Mouse (Mus musculus) lung, postnatal 10 days (tissue): ENCODE measurements around the gene H2-Oa.

ENCODE experiments used
- DNase-seq: peaks from one replicate; pipeline ENCODE4 v3.0.0; 2021

The H2-Oa gene

DNA sequence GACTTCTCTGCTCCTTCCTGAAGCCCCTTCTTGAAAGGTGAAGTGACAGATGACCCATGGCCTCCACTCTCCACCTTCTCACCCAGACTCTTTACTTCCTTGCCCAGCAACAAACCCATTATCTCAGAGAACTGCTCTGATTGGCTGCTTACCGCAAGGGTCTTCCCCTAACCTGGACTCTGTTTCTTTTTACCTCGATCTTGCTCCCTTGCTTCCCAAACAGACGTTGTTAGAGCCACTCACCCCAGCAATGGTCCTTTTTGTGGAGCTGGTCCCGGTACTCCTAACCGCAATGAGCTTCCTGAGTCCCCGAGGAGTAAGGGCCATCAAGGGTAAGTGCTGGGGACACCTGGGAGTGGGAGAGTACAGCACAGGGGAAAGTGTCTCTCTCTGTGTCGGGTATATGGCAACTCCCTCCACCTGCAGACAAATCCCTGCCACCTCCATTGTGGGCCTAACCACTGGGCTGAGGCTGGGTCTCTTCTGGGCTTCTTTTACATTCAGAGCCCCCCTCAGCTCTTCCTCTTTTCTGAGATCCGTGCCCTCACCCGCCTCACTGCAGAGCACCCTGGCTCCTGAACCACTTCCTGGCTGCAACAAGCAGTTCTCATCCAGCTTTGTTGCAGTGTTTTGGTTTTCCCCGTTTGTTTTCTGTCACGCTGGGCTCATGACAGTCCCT, at the start of gene H2-Oa:
Gene H2-Oa (plus strand): TSS at position 144 of the 679 bp plus-strand sequence.
- no peak for DNase-seq

DNA sequence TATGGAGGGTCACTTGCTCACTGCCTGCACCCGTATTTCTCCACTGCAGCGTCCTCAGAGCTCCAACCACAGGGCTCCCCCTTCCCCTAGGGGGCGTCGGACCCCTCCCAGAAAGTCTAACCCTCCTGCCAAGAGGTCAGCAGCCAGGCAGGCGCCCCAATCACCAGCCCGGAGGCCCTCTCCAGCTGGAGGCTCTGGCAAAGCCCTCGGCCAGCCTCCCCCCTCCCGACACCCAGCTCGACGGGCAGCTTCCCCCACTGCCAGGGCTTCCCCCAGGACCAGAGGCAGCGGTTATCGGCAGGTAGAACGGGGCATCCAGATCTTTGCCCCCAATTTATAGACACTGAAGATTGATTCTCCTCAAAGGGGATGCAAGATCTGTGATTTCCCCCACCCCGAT, 46.2 kb upstream of the H2-Oa start:
- DNase-seq = no peak

DNA sequence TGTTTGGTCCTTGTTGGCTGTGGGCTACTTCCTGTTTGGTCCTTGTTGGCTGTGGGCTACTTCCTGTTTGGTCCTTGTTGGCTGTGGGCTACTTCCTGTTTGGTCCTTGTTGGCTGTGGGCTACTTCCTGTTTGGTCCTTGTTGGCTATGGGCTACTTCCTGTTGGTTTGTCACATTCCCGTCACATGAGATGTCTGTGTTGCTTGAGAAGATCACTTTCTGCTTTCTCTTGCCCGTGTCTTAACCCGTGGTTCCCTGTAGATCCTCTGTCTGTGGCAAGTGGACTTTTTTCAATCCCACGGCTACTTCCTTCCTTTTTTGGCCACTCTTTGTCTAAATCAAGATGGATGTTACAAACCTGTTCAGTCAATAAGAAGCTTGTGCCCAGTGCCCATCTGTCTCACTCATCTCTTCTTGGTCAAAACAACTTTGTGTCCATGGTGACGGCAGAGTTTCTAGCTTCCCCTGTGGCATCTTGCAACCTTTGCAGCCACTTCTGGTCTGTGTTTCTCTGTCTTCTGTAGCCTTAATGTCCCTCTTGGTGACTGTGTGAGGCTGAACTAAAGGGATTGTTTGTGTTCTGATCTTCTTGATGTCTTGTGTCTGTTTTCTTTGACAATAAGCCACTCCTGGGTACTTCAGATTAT, 44.6 kb upstream of the H2-Oa start:
- DNase-seq = no peak

DNA sequence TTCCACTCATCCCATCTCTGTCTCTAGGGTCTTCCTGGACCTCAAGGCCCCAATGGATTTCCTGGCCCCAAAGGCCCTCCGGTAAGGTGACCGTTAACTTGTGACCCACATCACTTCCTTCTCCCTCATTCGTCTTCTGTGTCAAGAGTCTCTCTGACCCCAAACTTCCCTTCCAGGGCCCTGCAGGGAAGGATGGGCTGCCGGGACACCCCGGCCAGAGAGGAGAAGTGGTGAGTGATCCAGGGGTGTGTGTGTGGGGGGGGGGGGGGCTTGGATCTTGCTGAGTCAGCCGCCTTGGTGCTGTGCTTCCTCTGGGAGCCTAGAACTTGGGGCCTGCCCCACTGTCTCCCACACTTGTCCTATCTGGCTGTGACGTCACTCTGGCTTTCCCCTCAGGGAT, 34.9 kb upstream of the H2-Oa start:
- DNase-seq = no peak

DNA sequence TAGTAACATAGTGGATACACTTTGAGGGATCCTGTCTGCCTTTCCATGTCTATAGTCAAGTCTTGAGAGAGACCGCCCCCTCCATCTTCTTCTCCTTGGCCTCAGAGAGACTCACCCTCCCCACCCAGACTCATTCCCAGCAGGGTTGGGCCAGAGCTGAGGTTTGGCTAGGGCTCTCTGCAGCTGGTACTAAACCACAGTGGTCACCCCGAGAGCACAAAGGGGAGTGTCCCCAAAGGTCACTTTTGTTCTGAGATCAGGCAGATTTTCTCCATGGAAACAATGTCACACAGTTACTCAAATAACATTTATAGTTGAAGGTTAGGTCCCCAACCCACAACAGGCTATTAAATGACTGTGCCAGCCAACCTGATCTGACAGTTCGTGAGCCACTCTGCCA, 23.3 kb upstream of the H2-Oa start:
- DNase-seq = no peak

DNA sequence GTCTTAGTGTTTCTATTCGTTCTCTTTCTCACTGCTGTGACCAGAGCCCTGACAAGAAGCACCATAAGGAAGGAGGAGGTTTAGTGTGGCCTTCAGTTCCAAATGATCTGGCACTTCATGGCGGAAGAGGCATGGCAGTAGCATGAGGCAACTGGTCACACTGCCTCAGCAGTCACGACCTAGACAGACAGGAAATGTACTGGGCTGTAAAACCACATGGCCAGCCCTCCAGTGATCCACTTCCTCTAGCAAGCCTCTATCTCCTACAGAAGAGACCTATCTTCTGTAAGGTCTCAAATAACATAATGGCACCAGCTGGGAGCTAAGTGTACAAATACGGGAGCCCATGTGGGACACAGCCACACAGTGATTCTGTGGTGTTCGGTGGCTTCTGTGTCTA, 20.0 kb upstream of the H2-Oa start:
- DNase-seq = no peak

DNA sequence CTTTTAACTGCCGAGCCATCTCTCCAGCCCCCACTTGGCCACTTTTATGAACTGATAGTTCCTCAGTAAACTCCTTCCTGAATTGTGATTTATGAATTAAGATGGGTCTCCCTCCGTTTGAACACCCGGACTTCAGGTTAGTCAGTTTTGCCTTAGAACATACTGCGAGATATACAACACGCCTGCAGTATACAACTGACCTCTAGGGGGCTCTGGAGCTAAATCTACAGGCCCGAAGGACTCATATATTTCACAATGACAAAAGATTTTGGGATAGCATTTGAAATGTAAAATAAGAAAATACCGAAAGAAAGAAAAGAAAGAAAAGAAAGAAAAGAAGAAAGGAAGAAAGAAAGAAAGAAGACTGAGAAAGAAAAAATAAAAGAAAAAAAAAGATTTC, 16.9 kb upstream of the H2-Oa start:
- peak; percentile 81 for DNase-seq

DNA sequence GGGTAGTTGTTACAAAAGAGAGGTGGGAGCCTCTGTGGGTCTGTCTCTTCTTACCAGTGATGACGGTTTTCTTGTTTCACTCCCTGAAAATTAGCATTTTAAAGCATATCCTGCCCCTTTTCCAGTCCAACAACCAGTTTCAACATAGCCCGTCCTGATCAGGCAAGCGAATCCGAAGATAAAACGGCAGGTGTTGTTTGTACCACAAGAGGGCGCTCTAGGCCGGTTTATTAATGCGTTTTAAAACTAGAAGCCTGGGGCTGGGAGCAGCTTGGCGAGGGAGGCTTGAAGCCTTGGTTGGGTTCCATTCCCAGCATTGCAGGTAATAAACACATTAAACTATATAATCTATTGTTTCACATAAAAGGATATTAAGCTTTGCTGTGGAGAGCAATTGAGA, 14.6 kb upstream of the H2-Oa start:
- peak; percentile 86 for DNase-seq

DNA sequence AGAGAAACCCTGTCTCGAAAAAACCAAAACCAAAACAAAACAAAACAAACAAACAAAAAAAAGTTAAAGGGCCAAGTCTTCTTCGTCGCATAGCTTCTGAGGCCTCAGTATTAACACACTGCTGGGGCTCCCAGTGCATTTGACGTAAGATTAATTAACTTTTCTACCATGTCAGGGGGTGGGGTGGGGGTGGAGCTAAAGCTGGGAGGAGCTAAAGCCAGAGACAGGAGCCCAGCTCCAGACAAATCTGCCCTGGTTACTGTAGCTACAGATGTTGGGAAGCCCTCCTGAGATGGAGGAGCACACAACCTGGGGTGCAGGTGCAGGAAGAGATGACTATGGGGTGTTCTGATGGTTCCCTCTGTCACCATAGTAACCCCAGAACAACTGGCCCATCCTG, 14.0 kb upstream of the H2-Oa start:
- DNase-seq = no peak

DNA sequence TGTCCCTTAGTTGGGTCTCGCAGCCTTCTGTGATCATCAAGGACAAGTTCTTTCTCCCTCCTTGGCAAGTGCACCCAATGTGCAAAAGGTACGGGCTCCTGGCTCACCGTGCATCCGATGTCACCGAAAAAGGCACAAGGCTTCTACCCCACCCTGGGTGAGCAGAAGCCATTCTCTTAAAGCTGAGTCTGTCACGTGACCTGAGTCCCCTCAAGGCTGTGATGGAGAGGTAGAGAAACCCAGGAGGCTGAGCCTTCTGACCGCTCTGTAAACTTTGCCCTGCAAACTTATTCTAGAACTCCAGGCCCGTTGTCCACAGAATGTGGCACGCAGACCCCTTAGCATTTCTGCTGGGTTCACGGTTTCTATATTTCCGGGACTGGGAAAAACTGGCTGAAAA, 13.1 kb upstream of the H2-Oa start:
- DNase-seq = no peak

DNA sequence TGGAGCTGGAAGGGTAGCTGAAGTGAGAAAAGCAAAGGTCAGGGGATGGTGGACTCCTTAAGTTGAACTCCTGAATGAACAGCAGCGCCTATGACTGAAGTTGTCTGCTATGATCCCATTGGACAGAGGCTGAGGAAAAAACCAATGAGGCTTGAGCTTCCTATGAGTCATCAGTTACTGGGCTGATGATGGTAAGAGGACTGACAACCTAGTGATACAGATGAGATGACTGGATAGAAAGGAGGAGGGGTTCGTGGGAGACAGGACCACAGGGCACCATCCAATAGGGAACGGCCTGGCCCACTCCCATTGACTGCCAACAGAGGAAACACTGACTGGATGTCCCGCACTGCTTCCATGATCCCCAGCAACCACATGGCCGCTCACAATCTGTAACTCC, 12.5 kb upstream of the H2-Oa start:
- peak; percentile 72 for DNase-seq

DNA sequence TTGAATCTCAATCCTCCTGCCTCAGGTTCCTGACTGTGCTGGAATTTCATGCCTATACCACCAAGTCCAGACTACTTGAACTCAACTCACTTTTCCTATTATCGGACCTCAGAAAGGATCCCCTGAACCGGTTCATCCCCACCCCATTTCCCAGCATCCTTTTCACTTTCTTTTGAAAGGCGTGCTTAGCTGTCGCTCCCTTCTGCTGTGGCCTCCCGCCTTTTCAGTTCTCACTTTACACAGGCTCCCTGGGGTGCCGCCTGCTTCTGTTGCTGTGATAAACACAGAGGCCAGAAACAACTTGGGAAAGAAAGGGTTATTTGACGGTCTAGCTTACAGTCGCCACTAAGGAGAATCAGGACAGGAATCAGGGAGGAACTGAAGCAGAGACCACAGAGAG, 9.0 kb upstream of the H2-Oa start:
- no peak for DNase-seq

DNA sequence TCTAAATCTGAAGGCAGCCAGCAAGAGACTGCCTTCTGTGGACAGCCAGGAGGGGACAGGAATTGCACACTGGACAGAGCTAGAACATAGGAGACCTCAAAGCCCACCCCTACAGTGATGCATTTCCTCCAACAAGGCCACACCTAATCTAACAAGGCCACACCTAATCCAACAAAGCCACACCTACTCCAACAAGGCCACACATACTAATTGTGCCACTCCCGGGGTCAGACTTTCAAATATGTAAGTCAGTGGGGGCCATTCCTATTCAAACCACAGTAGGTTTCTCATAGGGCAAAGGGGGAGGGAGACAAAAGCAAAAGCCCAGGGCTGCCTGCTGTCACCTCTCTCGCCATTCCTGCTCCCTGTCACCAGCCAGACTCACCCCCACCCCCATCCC, 4.8 kb upstream of the H2-Oa start:
- no peak for DNase-seq

DNA sequence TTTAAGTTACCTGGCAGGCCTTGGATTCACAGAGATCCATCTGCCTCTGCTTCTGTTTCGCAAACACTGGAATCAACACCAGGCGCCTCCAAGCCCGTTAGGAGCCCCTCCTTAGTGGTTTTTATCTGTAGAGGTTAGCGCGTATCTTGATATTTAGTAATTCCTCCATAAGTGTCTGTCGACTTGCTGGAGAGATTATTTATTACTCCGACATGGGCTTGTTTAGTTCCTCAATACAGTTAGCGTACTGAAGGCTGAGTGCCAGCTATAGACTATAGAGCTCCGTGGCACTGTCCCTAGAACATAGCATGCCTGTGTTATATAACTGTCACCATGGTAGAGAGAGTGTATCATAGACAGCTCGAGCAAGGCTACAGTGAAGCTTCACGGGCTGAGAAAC, 4.0 kb upstream of the H2-Oa start:
- DNase-seq = no peak

DNA sequence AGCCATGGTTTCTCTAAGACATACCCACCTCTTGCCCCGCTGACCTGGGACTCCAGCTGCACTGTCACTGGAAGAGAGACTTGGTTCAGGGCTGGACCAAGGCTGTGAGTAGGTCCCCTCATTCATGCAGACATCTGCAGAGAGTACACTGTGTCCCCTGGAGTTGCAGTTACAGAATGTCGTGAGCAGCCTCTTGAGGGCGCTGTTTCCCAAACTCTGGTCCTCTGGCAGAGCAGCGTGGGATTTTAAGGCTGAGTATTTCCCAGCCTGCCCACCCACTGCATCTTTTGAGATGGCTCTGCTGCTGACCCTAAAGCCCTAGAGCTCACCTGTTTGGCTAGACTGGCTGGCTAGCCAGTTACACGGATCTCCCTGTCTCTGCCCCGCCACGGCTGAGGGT, 1.2 kb upstream of the H2-Oa start:
- DNase-seq = peak; percentile 42

DNA sequence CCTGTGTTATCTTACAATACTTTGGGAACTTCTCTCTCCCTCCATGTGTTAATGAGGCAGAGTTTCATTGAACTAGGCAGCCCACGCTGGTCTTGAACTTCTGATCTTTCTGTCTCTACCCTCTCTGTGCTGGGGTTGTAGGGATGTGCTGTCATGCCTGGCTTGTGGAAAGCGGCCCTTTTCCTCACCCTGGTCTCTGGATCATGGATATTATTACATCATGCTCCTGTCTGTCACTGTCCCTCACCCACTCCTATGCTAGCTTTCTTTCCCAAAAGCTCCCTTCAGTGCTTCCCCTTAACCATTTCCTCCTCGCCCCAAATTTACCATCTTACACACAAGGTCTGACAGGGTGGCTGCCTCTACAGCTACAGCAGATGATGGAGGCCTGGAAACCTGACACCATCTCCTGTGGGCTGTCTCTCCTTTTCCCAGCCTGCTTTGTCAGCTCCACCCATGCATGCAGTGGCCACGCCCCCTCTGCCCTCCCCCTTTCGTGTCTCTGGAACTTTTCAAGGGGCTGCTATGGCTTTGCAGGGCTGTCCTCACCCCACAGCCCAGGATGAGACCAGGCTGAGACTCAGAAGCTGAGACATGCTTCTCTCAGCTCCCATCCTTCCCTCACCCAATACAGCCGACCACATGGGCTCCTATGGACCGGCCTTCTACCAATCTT, 1.2 kb downstream of the H2-Oa start:
- DNase-seq = peak; percentile 59

DNA sequence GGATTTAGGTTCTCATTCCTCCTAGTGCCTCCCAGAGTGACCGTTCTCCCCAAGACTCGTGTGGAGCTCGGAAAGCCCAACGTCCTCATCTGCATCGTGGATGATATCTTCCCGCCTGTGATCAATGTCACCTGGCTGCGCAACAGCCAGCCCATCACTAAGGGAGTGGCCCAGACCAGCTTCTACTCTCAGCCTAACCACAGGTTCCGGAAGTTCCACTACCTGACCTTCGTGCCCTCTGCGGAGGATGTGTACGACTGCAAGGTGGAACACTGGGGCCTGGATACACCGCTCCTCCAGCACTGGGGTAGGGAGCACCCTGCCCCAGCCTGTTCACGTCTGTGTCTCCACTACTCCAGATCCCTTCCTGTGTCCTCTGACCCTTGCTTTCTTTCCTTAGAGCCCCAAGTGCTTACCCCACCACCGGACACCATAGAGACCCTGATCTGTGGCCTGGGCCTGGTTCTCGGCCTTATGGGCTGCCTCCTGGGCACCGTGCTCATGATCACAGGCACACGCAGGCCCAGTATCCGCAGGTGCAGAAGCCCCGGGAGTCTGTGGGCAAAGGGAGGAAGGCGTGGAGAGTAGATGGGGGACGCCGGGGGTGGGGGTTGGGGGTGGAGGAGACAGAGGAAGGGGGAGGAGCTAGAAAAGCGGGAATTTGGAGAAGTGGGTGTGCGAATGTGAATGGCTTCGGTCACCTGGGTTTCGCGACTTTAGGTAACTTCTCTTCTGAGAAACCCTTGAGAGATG, 2.3 kb downstream of the H2-Oa start:
- no peak for DNase-seq

DNA sequence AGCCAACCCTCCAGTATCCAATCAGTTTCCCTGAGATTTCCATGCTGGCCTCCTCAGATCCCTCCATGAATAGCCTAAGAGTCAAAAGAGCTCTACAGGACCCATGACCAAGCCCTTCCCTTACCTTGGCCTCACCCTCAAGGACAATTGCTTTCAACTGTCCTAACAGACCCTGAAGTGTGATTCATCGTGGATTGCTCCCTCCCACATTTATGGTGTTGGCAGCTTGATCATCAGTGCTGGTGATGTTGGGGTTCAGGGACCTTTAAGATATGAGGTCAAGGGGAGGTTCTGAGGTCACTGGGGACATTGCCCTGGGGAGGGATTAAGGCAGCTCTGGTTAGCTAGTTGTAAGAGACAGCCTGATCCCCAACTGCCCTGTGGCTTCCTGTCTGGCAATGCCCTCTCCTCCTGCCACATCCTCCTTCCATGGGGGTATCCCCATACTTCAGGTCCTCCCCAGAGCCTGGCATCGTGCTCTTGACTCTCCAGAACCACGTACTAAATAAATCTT, 4.4 kb downstream of the H2-Oa start:
- DNase-seq = no peak

DNA sequence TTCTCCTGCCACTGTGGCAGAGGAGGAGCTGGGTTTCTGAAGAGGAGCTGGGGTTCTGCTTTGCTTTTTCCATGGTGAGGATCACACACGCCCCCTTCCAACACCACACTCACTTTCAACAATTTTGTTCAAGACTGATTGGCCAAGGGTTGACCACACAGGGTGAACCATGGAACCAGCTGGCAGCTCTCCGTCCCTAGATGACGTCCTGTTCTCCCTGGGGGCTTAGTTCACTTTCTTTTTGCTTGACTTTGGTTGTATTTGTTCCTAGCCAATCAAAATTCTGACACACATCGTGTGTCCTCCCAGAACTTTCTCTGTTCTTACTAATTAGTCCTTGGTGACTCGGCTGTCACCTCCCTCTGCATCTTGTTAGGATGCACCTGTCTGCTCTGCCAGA, 5.1 kb downstream of the H2-Oa start:
- no peak for DNase-seq

DNA sequence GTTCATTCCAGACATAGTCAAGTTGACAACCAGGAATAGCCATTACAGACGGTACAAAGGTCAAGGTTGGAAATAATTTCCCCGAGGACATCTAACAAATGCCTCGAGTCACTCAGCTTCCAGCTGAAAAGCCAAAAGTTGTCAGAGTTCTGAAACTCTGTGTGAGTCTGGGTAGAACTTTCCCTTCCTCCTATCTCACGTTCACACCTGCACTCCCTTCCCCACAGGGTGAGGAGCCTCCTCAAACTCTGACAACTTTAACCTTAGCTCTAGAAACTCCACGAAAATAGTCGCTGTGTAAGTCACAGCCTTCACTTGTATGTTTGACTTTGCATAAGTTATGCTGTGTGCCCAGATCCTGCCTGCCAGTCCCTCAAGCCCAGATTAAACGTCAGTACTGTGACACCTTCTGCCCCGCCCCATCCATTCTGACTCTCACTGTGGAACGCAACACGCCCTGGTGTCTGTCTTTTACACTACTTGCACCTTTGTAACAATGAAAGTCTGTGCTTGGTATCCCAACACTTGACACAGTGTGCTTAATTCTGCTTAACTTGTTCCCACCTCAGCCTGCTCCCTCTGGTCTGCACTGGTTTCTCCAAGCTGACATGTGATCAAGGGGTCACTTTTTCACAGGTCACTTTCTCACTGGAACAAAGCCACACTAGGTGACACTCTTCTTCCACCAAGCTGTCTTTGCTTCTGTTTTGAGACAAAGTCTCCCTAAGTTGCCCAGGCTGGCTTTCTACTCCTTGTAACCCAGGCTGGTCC, 6.8 kb downstream of the H2-Oa start:
- DNase-seq = peak; percentile 23

DNA sequence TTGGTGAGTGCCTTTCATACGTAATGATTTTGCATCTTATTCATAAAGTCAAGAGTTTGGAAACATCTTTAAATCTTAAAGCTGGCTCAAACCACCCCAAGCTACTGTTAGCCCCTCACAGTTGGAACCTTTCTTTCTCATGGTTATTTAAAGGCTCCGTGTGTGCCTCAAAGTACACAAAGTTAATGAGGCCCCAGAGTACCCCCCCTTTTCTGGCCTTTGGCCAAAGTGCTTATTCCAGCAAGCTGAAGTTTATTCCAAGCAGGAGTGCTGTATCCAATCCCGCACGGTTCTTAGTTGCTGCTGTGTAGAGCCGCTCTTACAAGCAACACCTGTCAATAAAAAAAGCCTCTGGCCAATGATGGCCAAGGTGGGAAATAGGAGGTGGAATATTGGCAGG, 7.4 kb downstream of the H2-Oa start:
- DNase-seq = peak; percentile 44

DNA sequence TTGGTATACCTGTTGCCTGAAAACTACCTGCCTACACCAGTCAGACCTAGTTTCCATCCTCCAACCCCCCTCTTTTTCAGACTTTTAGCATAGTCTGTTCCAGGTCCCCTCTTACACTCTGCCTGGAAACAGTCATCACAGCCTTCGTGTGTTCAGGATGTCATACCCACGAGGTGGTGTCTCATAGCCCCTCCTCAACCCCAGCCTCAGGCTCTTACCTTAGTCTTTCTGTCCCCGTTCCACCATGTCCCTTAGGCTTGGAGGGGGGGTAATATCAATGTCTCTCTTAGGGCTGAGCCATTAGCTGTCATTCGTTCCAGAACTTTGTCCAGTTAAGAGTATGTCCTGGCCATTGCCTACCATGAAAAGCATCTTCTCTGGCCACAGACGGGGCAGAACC, 9.0 kb downstream of the H2-Oa start:
- no peak for DNase-seq

DNA sequence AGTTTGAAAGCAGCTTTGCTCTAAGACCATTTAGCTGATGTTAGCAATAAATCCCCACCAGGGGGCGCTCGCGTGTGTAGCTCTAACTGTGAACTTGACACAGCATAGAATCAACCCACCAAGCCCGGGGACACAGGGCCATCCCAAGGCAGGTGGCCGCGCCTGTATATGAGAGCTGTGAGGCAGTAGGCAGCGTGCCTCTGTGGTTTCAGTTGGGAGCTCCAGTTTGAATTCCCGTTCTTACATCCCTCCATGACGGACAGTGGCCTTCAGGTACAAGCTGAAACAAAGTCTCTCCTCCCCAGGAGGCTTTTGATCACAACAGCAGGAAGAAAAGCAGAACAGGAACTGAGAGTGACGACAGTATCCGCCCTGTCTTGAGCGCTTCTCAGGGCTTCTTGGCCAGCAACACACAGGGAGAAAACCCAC, 9.5 kb downstream of the H2-Oa start:
- peak; percentile 95 for DNase-seq
